Mouse (Mus musculus): ENCODE data around the gene Lypla2. TPM values are rescaled to one million over a fixed set of nuclear protein-coding genes. Genes with fewer than 3 reads are reported as not detected.
"Not testable (repeated sequence)": the region's sequence is repeated elsewhere in the genome, so short reads cannot be mapped to it uniquely, and the experiment has no call there.

The Lypla2 gene
- 100 to 1,000 TPM in 2 of 4 experiments, 10 to 100 TPM in 2; 94.3 to 103 (median 98.5) TPM for total RNA-seq (2022)

DNA sequence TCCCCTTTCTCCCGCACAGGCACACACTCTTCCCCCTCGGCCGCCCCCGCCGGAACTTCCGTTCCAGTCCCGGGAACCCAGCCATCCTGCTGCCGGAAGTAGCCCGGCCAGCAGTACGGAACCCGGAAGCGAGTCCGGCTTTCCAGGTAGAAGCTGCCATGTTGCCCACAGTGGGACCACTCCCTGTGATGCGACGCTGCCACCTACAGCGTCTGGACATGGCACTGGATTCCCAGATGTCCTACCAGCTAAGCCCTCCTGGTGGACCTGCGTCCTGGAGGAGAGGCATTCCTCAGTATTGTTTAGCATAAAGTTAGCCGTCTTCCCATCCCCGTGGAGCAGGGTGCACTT lies at the start of gene Lypla2:
TSS of gene Lypla2 (minus strand) at position 71 of the 351 bp plus-strand sequence.
- DNase-seq (ENCODE audit: low spot score in 2 of 2), result peak; percentile 83 to 87

DNA sequence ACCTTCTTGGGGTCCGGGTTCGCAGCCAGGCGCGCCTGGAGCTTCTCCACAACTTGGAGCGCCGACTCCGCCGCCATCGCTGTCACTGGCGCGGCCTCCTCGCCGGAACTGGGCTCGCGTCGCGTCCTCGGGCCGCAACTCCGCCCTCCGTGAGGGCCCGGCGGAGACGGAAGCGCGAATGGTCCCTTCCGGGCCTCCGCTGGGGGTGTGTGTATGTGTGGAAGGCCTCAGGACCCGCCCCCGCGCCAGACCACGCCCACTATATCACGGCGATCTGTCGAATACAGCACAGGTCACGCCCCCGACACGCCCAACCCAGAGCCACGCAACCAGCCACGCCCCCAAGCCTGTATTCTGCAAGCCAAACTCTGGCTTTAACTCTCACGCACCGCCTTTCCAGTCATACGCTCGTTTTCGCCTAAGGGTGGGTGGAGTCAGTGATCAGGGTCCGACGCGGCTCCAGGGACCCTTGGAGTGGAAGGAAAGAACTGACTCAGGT lies 49.2 kb upstream of the Lypla2 start, which contains the start of gene Eloa:
TSS of gene Eloa (minus strand) at position 215 of the 499 bp plus-strand sequence.
- DNase-seq (ENCODE audit: low spot score in 2 of 2), result peak; percentile 98 to 99

DNA sequence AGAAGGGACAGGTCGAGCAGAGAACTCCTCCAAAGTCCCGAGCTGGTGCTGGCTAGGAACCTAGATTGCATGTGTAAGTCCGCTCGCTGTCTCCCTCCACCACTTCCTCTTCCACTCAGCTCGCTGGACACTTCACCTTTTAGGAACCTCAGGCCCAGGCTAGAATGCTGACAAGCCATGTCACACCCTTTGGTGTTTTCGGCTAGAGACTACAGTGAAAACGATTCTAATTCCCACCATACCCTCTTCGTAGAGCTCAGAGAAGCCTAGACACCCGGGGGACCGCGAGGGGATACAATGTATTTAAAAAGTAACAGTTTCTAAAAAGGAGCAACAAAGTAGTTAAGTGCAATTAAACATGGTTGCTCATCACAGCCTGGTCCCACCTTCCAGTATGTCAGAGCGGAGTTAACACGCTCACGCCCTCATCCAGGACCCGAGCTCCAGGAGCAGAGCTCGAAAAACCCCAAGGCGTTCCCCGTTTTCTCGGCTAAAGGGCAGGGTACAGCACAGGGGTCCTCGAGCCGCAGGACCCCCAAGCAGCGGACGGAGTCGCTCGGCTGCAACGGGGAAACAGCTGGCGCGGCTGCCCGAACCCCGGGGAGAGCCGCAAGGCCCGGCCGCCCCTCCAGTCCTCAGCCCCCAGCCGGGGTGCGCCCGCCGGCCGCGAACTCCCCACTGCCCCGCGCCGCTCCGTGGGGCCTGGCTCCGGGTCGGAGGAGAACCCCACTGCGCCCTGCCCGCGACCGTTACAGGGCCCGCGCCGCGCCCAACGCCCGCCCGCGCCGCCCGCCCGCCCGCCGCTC lies 48.5 kb upstream of the Lypla2 start:
- DNase-seq (ENCODE audit: low spot score in 2 of 2), result peak in 1 of 2 experiments; percentile 6

DNA sequence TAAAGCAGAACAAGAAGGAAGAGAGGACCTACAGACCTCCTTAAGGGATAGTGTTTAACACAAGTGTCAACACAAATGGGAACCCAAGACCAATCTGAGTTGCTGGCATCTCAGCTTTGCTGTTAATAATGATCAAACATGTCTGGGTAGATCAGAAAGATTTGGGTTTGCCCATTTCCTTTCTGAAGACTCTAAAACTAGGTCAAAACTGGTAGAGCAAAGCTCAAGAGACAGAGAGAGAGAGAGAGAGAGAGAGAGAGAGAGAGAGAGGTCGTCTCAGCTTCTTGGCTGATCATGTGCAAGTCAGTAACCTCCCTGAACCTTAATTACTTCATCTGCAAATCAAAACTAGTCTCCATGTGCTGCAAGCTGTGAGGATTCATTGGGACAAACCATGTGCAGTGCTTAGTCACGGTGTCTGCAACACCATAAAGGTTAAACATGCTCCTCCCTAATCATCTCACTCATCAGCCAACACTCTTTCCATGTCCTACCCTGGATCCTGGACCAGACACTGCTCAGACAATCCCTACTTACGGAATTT lies 43.7 kb upstream of the Lypla2 start:
- DNase-seq (ENCODE audit: low spot score in 2 of 2), result no peak

DNA sequence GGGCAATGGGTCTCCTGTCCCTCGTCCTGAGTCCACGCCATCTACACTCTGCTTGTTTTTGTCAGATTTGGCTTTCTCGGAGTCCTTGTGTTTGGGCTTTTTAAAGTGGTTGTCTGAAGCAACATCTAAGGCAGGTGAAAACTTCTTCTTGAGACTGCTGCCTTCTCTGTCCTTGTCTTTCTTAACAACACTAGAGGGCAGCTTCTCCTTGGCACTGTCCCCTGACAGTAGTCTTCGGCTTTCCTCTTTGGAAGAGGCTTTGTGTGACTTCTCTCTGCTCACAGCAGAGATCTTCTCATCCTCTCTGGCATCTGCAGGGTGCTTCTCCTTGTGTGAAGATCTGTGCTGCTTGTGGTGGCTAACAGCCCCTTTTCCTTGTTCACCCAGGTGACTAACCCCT lies 38.2 kb upstream of the Lypla2 start:
- DNase-seq (ENCODE audit: low spot score in 2 of 2), result no peak

DNA sequence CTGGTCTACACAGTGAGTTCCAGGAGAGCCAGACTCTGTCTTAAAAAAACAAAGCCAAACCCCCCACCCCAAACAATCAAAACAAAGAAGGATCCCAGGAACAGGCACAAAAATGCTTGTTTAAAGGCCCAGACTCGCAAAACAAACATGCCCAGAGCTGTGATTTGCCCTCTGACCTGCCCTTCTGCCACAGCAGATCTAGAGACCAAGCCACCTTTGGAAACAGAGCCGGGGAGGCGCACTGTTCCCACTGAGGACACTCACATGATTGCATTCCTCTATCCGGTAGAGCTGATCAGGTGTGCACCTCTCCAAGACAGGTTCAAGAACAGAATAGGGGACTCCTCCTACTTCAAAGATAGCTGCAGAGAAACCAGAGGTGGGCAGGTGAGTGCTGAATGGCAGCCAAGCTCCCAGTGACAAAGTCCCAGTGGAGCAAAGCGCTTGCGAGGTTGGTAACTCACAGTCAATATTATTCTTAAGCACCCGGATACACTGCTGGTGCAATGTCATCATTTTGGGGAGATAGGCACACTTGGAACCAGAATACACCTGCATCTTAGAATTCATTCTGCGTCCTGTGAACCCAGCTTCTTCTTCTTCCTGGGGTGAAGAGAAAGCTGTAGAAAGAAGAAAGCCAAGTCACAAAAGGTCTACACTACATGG lies 36.5 kb upstream of the Lypla2 start:
- no peak for DNase-seq (ENCODE audit: low spot score in 2 of 2)

DNA sequence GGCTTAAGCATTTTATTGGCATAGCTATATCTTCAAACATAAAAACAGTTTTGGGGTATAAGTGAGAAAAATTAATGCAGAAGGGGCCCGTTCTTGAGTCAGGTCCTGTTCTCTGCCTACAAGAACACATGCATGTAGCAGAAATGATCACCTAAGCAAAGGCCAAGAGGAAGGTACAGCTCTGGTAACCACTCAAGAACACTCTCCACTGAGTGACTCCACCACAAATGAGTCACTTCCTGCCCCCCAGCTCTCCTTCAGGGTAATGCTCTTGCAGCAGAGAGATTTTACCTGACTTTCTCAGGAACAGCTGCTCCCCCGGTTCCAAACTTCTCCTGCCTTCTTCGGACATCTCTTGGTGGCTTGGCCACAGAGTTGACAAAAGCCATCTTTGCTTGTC lies 34.4 kb upstream of the Lypla2 start:
- no peak for DNase-seq (ENCODE audit: low spot score in 2 of 2)

DNA sequence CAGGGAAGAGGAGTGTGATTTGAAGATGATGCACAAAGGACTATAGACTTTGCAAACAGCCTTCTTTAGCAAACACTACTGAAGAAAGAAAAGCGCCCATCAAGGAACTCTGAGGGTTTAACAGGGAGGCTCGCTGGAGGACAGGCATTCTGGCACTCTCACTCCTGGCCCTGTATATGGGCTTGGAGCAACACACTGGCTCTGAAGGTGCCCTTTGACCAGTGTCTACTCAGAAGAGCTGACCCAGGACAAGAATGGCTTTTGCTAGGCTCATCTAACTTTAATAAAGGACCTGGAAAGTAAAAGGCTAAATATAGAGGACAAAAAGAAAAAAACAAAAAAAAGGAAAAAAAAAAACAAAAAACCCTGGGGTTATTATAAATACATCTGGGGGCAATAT lies 32.5 kb upstream of the Lypla2 start:
- no peak for DNase-seq (ENCODE audit: low spot score in 2 of 2)

DNA sequence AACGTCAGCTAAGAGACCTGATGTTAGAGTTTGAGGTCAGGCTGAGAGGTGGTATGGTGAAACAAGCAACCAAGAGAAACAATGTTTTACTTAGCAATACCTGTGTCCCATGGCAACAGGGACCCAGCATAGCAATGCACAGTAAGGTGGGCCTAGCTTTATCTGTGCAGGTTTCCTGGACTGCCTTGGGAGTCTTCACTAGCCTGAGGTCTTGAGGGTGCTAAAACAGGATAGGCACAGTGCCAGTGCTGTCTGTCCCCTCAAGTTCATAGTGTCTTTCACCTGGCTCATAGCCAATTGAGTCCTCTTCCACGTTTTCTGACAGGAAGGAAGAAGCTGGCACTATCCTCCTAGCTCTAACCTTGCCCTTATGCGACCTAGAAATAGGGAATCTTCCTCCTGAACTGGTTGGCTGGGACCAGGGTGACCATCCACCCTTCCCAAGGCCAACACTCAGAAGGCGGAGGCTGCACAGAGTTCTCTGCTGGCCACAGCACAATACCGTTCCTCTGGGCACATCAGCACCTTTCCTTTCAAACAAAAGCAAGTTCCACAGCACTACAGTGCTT lies 31.8 kb upstream of the Lypla2 start:
- no peak for DNase-seq (ENCODE audit: low spot score in 2 of 2)

DNA sequence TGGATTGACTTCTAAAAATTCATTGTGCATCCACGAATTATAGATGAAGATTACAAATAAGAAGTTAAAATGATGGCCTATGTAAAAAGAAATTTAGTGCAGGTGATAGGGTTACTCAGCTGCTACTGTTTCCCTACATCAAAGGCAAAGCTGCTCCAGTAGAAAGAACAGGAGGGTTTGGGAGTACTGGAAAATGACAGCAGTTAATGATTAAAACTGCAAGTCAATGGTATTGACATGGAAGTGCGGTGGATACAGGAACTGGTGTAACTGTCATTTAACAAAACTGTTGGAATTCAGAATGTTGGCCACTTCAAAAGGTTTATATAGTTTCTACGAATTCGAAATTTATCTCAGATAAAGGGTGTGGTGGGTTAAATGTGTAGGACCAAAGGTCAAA lies 22.7 kb upstream of the Lypla2 start:
- no peak for DNase-seq (ENCODE audit: low spot score in 2 of 2)

DNA sequence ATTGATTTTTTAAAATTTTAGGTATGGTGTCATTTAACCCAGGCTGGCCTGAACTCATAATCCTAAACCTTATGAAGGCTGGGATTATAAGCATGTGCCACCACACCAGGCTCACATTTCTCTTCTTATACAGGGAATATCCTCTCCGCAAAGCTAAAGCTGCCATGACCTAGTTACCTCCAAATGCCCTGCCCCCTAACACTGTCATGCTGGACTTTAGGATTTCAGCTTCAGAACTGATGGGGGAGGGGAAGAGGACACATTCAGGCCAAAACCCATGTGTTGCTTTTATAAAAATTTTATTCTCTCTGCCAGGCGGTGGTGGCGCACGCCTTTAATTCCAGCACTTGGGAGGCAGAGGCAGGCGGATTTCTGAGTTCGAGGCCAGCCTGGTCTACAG lies 21.5 kb upstream of the Lypla2 start:
- DNase-seq (ENCODE audit: low spot score in 2 of 2), result no peak

DNA sequence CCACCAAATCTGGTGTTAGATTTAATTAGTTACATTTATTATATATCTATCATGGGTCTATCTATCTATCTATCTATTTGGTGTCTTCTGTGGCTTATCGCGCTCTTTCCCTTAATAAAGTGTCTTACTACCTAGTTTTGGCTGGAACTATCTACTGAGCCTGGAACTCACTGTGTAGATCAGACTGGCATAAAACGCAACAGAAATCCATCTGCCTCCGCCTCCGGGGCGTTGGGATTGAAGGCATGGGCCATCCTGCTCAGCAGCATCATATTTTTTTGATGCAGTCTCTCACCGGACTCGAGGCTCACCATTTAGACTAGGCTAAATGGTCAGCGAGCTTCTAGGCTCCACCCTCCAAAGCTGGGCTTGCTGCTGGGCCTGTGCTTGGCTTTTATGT lies 15.3 kb upstream of the Lypla2 start:
- no peak for DNase-seq (ENCODE audit: low spot score in 2 of 2)

DNA sequence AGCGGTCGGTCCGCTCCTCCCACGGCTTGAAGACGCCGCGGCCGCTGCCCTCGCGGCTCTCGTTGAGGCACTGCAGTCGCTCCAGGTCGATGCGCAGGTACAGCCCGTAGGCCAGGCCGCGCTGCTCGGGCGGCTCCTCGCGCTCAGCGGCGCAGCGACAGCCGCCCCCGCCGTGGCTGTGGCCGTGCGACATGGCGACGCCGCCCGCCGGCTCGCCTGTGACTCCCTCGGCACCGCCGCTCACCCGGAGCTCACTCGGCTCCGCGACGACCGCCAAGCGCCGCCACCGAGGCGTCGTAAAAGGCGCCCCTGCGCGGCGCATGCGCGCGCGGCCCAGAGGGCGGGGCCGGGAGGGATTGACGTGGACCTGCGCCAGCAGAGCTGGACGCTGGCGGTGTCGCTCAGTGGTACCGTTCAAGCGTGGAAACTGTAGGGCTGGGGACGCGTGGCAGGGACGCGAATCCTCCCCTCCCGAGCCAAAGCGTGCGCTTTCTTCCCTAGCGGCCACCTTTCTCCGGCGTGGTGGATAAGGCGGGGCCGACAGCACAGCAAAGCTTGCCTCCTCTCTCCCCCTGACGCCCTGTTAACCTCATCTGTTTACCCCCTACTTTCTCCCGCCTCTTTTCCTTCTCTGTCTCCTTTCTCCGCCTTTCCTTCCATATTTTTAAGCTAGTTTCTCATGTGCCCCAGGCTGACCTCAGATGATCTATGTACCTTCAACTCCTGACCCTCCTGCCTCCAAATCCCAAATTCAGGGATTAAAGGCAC lies 14.7 kb upstream of the Lypla2 start, which contains the start of gene Pithd1:
TSS of gene Pithd1 (minus strand) at position 322 of the 768 bp plus-strand sequence.
- peak; percentile 82 to 91 for DNase-seq (ENCODE audit: low spot score in 2 of 2)

DNA sequence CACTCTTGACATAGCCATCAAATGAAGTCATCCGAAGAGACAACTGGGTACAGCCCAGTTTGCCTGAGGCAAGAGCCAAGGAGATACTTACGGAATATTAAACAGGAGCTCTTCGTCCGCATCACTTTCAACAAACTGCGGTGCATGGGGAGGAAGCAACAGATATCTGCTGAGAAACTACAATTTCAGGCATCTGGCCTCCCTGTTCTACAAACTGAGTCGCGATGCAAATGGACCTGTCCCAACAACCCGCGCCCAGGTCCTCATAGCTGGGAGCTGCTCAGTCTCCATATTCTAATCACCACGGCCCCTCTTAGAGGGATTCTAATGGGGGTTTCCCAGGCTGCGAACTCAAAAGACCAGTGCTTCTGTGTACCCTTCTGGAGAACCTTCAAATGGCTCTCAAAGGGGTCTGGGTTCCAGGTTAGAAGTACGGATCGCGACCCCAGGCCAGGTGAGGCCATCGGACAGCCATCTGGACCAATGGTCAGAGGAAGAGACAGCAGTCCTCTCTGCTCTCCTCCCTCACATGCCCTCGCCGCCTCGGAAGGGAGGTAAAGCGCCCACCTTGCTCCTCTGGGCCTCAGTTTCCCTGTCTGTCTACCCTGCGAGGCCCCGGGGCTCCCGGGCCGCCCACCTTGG lies 14.0 kb upstream of the Lypla2 start:
- no peak for DNase-seq (ENCODE audit: low spot score in 2 of 2)

DNA sequence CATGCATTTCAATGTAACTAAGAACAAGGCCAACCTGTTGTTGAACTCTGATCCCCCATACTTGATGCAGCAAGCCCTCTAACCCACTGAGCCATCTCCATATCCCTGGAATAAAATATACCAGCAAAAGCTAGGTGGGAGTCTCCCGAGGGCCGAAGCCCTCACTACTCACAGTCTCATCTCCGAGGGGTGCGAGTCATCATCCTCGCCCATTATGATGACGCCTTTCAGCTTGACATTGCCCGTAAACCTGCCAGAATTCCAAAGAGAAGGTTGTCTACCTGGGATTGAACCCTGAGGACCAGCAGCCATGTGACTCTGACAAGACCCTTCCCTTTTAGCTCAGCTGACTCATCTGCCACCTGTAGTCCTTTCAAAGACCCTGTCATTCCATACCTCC lies 13.3 kb upstream of the Lypla2 start:
- no peak for DNase-seq (ENCODE audit: low spot score in 2 of 2)

DNA sequence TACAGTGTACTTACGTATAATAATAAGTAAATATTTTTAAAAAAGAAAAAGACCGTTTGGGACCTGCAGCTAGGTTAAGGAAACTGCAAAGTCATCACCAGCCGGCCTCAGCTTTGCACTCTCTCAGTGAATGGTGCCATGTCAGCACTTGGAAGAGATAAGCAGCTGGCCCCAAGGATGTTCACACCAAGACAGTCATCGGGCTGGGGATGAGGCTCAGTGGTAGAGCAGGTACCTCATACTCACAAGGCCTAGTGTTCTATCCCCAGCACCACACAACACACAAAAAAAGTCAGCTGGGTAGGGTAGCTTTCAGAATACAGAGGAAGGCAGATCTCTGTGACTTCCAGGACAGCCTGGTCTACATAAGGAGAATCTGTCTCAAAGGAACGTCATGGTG lies 12.8 kb upstream of the Lypla2 start:
- no peak for DNase-seq (ENCODE audit: low spot score in 2 of 2)

DNA sequence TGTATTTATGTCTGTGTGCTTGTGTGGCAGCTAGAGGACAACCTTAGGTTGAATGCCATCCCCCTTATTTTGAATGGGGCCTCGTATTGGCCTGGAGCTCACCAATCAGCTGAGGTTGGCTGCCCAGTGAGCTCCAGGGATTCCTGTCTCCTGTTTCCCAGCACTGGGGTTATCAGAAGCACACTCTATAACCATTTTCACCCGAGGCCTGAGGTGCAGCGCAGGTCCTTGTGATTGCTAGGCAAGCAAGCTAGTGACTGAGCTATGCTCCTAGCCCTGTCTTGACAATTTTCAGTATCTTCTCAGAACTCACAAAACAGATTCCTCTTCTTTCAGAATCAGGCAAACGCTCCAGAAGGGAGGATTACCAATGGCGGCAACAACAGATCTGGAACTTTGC lies 12.1 kb upstream of the Lypla2 start:
- DNase-seq (ENCODE audit: low spot score in 2 of 2), result no peak

DNA sequence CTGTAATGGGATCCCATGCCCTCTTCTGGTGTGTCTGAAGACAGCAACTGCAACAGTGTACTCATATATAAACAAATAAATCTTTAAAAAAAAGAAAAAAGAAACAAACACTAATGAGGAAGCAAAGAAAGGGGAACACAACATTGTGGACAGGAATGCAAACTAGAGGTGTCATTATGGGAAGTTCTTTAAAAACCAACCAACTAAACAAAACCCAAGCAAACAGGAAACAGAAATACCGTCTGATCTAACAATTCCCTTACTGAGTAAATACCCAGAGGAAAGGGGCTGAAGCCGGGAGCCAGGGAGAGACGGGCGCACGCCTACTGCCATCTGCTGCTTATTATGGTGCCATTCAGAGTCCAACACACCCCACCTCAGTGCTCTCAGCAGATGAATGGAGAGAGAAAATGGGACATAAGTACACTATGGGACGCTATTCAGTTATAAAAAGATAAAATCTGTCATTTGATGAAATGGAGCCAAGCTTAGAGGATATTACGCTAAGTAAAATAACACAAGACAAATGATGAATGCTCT lies 9.2 kb upstream of the Lypla2 start:
- DNase-seq (ENCODE audit: low spot score in 2 of 2), result peak; percentile 82 to 85

DNA sequence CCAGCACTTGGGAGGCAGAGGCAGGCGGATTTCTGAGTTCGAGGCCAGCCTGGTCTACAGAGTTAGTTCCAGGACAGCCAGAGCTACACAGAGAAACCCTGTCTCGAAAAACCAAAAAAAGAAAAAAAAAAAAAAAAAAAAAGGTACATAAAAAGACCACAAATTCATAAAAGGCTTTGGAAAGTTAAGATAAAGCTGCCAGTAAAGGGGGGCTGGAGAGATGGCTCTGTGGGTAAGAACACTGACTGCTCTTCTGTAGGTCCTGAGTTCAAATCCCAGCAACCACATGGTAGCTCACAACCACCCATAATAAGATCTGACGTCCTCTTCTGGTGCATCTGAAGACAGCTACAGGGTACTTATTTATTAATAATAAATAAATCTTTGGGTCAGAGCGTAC lies 7.8 kb upstream of the Lypla2 start:
- not testable (repeated sequence) for DNase-seq (ENCODE audit: low spot score in 2 of 2)

DNA sequence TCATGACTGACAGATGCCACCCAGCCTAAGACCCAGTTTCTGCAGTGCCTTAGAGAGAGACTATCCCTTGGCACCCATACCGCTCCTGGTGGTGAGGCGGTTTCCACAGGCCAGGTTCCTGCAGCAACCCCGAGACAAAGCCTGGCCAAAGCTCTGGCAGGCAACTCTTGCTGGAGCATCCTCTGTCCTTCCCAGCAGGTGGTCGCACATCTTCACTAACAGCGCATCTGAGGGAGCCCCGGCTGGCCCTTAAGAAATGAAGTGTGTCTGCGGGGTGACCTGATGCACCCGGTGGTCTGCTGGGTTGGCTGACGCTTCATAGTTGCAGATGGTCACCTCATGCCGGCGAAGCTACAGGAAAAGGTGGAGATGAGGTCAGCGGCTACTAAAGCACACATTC lies 3.7 kb upstream of the Lypla2 start:
- no peak for DNase-seq (ENCODE audit: low spot score in 2 of 2)

All from layer of hippocampus, adult 8-10 months (tissue).